Mouse (Mus musculus): ENCODE data around the gene Dph2. TPM values are rescaled to one million over a fixed set of nuclear protein-coding genes. Genes with fewer than 3 reads are reported as not detected.

Dph2 gene
- polyA plus RNA-seq, 2 experiments from 2014 or later, result 33.3 to 40.3 TPM

Other genes starting within 250 kb of the Dph2 start
- gene Dmap1, start 209.8 kb downstream of the Dph2 start, polyA plus RNA-seq (2017; shearing (Covaris generic)), result 10 to 100 TPM; 25.0 to 31.5 TPM
- not detected for gene Gm12845, start 167.6 kb downstream of the Dph2 start, polyA plus RNA-seq (2017; shearing (Covaris generic))
- not detected for gene Klf17, start 126.4 kb downstream of the Dph2 start, polyA plus RNA-seq (2017; shearing (Covaris generic))
- 1 to 10 TPM in 1 of 2 experiments, not detected in 1; 1.0 TPM for gene Slc6a9, start 57.5 kb downstream of the Dph2 start, polyA plus RNA-seq (2017; shearing (Covaris generic))
- gene Ccdc24, start 19.5 kb downstream of the Dph2 start, polyA plus RNA-seq (2017; shearing (Covaris generic)), result not detected
- not detected for gene B4galt2, start 8.5 kb downstream of the Dph2 start, polyA plus RNA-seq (2017; shearing (Covaris generic))
- gene Atp6v0b, start 4.7 kb downstream of the Dph2 start, polyA plus RNA-seq (2017; shearing (Covaris generic)), result 10 to 100 TPM; 91.3 to 92.4 TPM
- gene Ipo13, start 23.0 kb upstream of the Dph2 start, polyA plus RNA-seq (2017; shearing (Covaris generic)), result 10 to 100 TPM; 15.7 to 21.2 TPM
- not detected for gene Artn, start 37.7 kb upstream of the Dph2 start, polyA plus RNA-seq (2017; shearing (Covaris generic))
- under 1 TPM; 0.38 to 0.52 TPM for gene St3gal3, start 242.9 kb upstream of the Dph2 start, polyA plus RNA-seq (2017; shearing (Covaris generic))

Measured in CD4-positive, CD25-positive, alpha-beta regulatory T cell, adult 4 months (primary cell).